Mouse (Mus musculus): Measurements from ENCODE around the gene Tmem132b.

The Tmem132b gene

DNA sequence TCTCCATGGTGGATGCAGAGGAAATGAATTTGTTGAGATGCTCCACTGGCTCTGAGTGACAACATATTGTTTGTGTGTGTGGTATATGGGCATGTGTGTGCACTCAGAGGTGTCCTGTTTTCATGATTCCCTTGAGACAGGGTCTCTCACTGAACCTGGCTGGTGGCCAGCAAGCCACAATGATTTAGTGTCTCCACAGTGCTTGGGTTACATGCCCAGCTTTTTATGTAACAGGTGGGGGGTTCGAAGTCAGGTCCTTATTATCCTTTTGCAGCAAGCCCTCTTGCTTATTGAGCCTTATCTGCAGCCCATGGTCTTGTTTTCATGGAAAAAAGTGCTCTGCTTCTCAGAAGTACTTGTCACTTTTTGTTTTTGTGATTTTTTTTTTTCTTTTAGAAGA lies 109.4 kb downstream of the Tmem132b start:
- in situ Hi-C loops (cut with MboI; ENCODE audit: unreplicated experiment in 2 of 2): no loop called here

DNA sequence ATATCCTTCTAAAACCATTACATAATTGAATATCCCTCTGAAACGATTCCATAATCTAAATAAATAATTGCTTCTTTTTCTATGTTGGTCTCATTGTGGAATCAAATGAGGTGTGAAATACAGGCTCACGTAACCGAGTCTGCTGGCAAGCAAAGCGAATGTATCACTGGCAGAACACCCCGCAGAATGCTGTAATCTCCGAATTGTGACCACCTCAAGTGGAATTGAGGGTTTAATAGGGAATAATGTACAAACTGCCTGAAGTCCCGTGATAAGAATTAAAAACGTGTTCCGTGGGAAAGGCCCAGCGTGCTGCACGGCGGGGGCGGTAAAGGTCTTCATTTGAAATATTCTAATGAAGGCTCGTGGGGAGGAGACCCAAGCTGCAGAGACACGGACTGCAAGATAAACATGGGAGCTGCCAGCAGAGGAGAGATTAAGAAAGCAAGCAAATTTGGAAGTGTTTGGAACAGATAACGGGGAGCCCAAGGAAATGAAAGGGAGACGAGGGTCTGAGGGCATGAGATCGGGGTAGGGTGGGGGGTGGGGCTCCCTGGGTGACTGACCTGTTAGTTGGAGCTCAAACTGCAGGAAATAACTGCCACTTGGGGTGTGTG lies 110.1 kb downstream of the Tmem132b start:
- in situ Hi-C loops (cut with MboI; ENCODE audit: unreplicated experiment in 2 of 2): no loop called here

DNA sequence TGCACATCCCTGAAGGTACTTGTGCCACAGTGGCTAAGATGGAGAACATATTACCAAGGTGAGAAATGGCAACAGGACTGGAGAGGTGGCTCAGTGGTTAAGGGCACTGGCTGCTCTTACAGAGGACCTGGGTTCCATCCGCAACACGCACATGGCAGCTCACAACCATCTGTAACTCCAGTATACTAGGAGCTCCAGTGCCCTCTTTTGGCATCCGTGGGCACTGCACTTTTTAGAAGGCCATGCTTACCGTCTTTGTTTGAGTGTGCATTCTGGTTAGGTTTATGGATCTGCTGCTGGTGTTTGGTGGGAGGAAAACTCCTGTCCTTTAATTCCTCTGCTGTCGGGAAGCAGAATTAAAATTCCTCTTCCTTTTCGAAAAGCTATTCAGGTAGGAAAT lies 116.7 kb downstream of the Tmem132b start:
- in situ Hi-C loops (cut with MboI; ENCODE audit: unreplicated experiment in 2 of 2): no loop called here

DNA sequence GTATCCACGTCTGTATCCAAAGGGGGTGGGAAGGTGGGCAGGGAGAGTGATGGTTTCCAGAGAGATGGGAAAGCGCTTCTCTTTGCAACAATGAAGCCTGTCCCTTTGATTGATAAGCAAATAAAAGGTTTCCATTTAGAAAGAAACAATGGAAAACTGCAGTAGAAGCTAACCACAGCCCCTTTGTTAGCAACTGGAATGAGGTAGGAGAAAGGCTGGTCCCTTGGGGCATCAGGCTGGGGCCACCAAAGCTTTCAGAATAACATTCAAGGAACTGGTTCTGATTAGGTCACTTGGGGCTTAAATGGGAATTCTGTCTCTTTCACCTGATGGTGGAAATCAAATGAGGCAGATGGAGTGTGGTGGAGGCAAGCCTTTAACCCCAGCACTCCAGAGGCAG lies 118.4 kb downstream of the Tmem132b start:
- in situ Hi-C loops (cut with MboI; ENCODE audit: unreplicated experiment in 2 of 2): no loop called here

- in situ Hi-C loops (cut with MboI; ENCODE audit: unreplicated experiment in 2 of 2): no loop called here
Measured at GRCm38 (mm10) chr5:125658101-125658500, 126.5 kb downstream of the Tmem132b start.

GRCm38 (mm10) chr5:125658959-125659749 lies 127.6 kb downstream of the Tmem132b start:
- in situ Hi-C loops (cut with MboI; ENCODE audit: unreplicated experiment in 2 of 2): no loop called here

DNA sequence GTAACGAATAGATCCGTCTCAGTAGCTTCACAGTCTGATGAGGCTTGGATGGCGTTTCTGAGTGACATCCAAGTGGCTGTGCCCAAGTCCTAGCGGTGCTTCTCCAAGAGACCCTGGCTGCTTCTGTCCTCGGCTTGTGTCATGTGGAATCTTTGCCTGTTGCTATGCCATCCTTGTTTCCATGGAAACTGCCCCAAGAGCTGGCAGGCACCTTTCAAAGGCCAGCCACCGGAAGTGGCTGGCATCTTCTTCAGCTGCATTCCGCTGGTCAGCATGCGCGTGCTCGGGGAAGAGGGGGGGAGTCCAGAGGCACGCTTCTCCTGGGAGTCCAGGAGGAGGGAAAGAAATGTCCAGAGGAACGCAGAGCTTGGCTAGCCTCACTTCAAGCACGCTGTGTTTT lies 144.0 kb downstream of the Tmem132b start:
- in situ Hi-C loops (cut with MboI; ENCODE audit: unreplicated experiment in 2 of 2): no loop called here

GRCm38 (mm10) chr5:125676025-125676623 lies 144.6 kb downstream of the Tmem132b start:
- in situ Hi-C loops (cut with MboI; ENCODE audit: unreplicated experiment in 2 of 2): no loop called here

DNA sequence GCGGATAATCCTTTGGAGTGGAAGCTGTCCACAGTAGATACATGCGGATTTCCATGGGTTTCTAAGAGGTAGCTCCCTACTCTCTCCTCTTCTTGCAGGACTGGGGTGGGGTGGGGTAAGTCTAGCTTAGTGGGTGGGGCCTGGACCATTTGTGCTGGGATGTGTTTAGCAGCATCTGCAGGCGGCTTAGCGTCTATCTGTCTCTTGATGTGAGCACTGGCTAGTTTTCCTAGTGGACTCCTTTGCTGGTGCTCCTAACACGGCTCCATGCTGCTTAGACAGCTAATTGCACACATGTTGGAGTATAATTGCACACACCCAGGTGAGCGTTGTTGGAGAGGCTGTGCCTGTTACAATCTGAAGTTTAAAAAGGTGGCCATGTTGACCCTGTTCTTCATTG lies 149.3 kb downstream of the Tmem132b start:
- in situ Hi-C loops (cut with MboI; ENCODE audit: unreplicated experiment in 2 of 2): no loop called here

DNA sequence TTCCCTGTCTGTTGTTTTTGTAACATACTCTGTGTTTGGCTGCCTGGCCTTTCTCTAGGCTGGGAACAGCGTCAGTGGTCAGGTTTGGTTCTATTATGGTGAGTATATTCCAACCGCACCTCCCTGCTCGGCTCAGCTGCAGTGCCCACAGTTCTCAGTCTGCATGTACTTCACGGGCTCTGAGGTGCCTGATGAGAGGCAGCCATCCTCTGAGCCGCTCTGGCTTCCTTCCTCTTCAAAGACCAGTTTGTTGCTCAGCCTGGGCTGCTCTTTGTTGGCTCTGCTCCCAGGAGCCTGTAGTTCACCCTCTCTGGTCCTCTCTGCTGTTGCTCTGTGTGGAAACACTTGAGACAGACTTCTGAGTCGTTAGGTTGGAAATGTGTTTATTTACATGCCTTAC lies 151.9 kb downstream of the Tmem132b start:
- in situ Hi-C loops (cut with MboI; ENCODE audit: unreplicated experiment in 2 of 2): no loop called here

DNA sequence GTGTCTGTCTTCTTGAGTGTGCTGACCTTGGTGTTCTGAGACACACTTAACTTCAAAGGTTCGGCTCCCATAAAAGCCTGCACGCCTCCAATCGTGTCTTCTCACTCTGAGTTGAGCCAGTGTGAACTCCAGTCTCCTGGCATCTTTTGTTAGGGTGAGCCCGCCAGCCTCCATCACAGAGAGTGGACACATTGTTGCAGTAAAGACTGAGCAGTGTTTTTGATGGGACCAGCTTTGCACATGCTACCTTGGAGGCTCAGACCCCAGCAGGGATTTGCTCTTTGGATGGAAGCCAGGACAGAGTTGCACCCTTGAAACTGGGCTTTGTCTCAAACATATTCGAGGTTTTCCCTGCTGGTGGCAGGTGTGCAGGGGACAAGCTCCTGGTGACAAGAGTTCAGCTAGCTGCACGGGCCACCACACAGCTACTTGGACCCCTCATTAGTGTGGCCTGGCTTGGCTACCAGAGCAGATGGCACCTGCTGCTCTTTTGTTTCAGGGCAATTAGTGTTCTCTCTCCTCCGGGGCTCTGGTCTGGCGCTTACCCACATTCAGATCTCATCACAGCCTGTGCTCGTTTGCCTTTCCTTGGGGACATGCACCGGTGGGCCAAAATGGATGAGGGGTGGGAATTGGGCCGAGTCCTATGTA lies 154.2 kb downstream of the Tmem132b start:
- in situ Hi-C loops (cut with MboI; ENCODE audit: unreplicated experiment in 2 of 2): no loop called here

DNA sequence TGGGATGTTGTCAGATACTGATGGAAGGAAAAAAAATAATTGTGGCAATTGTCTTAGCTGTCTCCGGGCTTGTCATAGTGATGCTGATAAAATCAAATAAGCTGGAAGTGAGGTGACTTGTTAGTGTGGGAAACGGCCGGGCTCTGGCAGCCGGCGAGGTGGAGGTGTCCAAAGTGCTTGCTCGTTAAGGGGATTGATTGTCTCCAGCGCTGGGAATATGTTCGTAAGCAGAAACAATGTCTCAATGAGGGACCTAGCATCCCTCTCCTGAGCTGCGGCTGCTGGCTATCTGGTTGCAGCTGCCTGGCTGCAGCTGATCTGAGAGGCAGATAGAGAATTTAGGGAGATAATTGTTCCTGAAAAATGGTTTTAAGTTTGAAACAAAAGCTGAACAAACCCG lies 161.0 kb downstream of the Tmem132b start:
- in situ Hi-C loops (cut with MboI; ENCODE audit: unreplicated experiment in 2 of 2): loop anchor here in 1 of 2 experiments (5.0 kb wide), 1 partner anchor 50 kb away; no protein-coding TSS in a partner anchor

- in situ Hi-C loops (cut with MboI; ENCODE audit: unreplicated experiment in 2 of 2): no loop called here
Measured at GRCm38 (mm10) chr5:125699395-125699794, 167.8 kb downstream of the Tmem132b start.

GRCm38 (mm10) chr5:125700234-125700633 lies 168.7 kb downstream of the Tmem132b start:
- in situ Hi-C loops (cut with MboI; ENCODE audit: unreplicated experiment in 2 of 2): no loop called here

DNA sequence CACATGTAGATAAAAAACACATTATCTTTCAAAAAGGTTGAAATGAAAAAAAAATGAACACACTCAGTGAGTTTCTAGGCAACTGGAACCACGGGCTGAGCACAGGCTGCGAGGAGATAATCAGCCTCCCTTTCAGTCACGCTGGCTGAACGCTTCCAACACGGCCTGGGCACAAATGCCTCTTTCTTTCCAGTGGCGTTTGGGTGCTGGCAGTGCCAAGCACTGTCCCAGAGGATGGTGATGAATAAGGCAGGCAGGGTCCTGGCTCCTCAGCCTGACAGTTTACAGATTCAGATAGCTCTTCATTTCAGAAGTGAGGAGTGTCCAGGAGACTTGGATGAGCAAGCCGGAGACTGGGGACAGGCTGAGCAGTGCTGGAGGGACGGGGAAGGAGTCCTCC lies 173.8 kb downstream of the Tmem132b start:
- in situ Hi-C loops (cut with MboI; ENCODE audit: unreplicated experiment in 2 of 2): no loop called here

DNA sequence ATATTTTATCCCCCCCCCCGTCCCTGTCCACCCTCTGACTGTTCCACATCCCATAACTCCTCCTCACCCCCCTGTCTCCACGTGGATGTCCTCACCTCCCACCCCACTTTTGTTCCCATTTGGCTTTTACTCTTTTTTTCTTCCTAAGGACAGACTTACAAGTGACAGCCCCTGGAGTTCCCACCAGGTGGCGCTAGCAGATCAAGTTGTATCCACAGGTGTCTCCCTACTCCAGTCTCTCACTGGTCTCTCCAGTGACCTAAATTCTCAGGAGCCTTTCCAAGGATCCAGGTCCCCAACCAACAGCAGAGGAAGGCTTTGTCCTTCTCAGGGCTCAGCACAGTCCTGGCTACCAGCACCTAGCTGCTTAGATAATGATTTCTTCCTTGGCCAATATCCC lies 177.6 kb downstream of the Tmem132b start:
- in situ Hi-C loops (cut with MboI; ENCODE audit: unreplicated experiment in 2 of 2): no loop called here

GRCm38 (mm10) chr5:125726815-125727214 lies 195.2 kb downstream of the Tmem132b start:
- in situ Hi-C loops (cut with MboI; ENCODE audit: unreplicated experiment in 2 of 2): no loop called here

DNA sequence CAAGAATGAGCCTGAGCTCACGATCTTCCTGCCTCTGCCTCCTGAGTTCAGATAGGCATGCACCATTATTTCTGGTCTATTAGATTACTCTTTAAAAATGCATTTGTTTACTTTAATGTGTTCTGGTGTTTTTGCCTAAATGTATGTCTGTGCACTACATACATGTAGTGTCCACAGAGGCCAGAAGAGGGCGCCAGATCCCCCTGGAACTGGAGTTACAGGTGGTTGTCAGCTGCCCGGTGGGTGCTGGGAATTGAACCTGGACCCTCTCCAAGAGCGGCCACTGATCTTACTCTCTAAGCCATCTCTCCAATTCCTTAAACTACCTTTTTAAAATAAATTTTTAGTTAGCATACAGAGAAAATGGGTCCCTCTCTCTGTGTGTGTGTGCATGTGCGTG lies 195.9 kb downstream of the Tmem132b start:
- in situ Hi-C loops (cut with MboI; ENCODE audit: unreplicated experiment in 2 of 2): no loop called here

GRCm38 (mm10) chr5:125727936-125728335 lies 196.4 kb downstream of the Tmem132b start:
- in situ Hi-C loops (cut with MboI; ENCODE audit: unreplicated experiment in 2 of 2): no loop called here

DNA sequence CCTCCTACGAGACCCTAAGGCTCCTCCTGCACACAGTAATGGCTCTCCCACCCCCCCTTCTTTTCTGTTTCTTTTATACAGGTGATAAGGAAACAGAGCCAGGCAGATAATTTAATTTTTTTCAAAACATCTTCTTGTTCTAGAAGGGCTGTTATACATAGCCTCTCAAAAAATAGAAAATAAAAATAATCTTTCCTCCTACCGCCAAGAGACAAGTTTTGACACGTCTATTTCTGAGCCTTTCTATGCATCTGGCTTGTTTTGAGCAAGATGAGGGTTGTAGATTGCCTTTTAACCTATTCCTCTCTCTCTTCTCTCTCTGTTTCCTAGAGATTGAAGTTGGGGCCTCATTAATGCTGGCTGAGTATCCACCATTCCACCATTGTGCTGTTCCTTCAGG lies 196.9 kb downstream of the Tmem132b start:
- in situ Hi-C loops (cut with MboI; ENCODE audit: unreplicated experiment in 2 of 2): no loop called here

DNA sequence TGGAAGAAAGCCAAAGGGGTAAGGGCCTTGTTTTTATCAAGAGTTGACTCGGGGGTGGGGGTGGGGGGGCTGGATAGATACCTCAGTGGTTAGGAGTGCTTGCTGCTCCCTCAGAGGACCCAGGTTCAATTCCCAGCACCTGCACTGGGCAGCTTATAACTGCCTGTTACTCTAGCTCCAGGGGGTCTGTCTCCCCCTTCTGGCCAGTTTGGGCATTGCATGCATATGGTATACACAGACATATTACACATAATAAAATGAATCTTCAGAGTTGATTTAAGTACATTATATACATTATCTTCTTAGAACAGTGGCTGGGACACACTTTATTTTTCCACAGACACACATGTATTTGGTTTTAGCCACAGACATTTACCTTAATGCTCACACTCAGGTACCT lies 202.2 kb downstream of the Tmem132b start:
- in situ Hi-C loops (cut with MboI; ENCODE audit: unreplicated experiment in 2 of 2): no loop called here
